Mouse (Mus musculus) myocyte (in vitro differentiated cells): ENCODE data around the gene Ppard.

ENCODE experiments used
- MAX ChIP-seq: IDR thresholded peaks from one replicate; pipeline ENCODE4 v1.6.1; 2011; ENCODE audit warnings: low read depth, mild to moderate bottlenecking, control low read depth
- POLR2A ChIP-seq: IDR thresholded peaks from one replicate; pipeline ENCODE4 v1.6.1; 2011; ENCODE audit warnings: low read depth, mild to moderate bottlenecking, control low read depth, moderate library complexity; ENCODE audit not compliant: insufficient read length
- REST ChIP-seq: IDR thresholded peaks from one replicate; pipeline ENCODE4 v1.6.1; 2011; ENCODE audit warnings: mild to moderate bottlenecking, control low read depth, moderate library complexity; ENCODE audit not compliant: insufficient read depth, insufficient read length
- TCF12 ChIP-seq: IDR thresholded peaks from one replicate; pipeline ENCODE4 v1.6.1; 2011; ENCODE audit warnings: mild to moderate bottlenecking, control low read depth; ENCODE audit not compliant: poor library complexity, insufficient read depth, severe bottlenecking
- USF1 ChIP-seq: IDR thresholded peaks from one replicate; pipeline ENCODE4 v1.6.1; 2011; ENCODE audit warnings: low read depth, mild to moderate bottlenecking, control low read depth, moderate library complexity

- TF ChIP-seq POLR2A = no peak
- TF ChIP-seq REST = no peak
- no peak for TF ChIP-seq MAX
- no peak for TF ChIP-seq TCF12
- TF ChIP-seq USF1 = no peak
Measured at GRCm38 (mm10) chr17:28237874-28238273, 5.4 kb downstream of the Ppard start.
